Mouse (Mus musculus): ENCODE data around the gene Psmb2.
A peak's percentile ranks its signal among the peaks of the same experiment; 100 is the strongest.

Gene Psmb2

DNA sequence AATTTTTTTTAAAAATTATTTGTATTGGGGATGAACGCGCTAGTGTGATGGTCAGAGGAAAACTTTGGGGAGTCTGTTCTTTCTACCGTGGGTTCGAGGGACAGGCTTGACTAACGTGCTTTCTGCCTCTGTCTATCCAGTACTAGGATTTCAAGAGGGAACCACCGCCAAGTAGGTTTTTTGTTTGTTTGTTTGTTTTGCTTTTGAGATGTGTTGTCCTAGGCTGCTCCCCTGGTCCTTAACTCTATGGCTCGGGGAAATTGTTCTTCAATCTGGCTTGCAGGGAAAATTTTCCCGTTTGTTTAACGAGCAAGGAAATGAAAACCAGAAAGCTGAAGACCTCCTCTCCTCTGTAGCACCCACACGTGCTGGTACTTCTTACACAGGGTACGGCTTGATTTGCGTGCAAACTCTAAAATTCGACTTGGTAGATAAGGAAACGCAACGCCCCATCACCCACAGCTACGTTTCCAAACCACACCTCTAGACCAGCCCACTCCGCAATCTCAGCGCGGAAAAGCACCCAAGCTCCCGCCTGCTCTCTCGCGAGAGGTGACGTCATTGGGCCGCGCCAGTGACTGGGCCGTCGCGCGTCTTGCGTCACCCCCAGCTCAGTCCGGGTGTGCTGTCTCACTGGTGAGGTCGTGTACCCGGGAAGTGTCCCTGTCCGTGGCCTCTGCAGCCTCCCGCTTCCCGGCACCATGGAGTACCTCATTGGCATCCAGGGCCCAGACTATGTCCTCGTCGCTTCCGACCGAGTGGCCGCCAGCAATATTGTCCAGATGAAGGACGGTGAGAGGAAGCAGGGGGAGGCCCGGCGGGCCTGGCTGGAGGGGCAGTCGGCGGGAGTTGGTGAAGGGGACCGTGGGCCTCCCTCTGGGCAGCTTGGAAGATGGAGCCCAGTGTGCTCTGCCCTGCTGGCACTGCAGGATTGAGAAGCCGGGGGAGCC, at the start of gene Psmb2:
Gene Psmb2, plus strand, starts transcription at position 577 of the 950 bp plus-strand sequence.
- peak; percentile 99 for DNase-seq (ENCODE audit: low spot score)

GRCm38 (mm10) chr4:126631922-126632321, 45.5 kb upstream of the Psmb2 start:
- no peak for DNase-seq (ENCODE audit: low spot score)

DNA sequence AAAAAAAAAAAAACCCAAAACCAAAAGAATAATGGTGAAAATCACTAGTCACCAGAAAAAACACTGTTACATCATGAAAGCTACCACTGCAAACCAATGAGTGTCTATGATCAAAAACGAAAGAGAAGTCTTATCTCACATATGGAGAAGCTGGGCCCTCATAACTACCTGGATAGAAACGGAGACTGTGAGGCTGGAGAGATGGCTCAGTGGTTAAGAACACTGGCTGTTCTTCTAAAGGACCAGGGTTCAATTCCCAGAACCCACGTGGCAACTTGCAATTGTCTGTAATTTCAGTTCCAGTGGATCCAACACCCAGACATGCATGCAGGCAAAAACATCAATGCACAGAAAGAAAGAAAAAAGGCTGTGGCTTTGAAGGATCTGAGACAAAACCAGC, 44.8 kb upstream of the Psmb2 start:
- no peak for DNase-seq (ENCODE audit: low spot score)

DNA sequence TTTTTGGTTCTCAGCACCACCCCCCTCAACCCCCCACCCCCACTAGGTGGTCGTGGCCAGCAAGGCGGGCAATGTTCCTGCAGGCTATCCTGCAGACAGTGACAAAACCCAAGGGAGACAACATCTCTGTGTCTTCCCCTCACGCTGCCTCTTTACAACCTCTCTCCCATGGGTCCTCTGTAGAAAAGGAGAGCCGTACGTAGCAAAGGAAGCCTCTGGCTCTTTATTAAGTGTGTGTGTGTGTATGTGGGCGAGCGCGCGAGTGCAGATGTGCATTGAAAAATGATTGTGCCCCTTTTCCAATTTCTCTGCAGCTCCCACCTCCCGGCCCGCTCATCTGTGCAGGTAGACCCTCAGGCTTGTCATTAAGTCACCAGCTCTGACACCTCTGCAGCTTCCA, 41.1 kb upstream of the Psmb2 start:
- no peak for DNase-seq (ENCODE audit: low spot score)

- DNase-seq (ENCODE audit: low spot score): no peak
Observed at GRCm38 (mm10) chr4:126637446-126637845, 40.0 kb upstream of the Psmb2 start.

DNA sequence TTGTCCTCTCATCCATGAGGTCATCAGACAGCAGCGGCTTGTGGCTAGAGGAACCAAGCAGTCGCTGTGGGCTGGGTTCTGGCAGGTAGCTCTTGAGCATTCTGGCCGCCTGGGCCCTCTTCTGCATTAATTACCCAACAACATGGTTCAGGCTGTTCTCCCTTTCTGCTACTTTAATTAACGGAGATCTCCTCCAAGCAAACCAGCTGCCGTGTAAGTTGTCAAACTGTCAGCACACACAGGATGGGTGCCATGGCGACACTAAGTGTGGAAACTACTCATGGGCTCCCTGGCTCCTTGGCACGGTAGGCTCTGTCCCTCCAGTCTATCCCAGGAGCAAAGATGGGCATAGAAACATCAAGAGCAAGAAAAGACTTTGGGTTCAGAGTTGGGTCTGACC, 38.1 kb upstream of the Psmb2 start:
- no peak for DNase-seq (ENCODE audit: low spot score)

DNA sequence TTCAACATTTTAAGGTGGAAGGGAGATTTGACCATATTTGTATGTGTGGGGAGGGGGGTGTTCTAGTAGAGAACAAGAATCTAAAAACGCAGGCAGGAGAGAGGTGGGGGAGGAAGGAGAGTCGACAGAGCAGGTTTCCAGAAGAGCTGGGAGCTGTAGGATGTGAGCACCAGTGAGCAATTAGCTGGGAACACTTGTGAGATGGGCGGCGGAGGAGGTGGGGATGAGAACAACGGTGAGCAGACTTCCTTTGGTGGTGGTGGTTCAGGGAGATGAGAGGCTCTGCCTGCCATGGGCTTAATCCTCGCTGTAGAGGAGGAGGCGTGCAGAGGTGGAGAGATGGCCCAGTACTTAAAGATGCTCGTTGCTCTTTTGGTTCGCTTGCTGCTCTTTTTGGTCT, 35.5 kb upstream of the Psmb2 start:
- no peak for DNase-seq (ENCODE audit: low spot score)

GRCm38 (mm10) chr4:126643815-126644214, 33.6 kb upstream of the Psmb2 start:
- no peak for DNase-seq (ENCODE audit: low spot score)

DNA sequence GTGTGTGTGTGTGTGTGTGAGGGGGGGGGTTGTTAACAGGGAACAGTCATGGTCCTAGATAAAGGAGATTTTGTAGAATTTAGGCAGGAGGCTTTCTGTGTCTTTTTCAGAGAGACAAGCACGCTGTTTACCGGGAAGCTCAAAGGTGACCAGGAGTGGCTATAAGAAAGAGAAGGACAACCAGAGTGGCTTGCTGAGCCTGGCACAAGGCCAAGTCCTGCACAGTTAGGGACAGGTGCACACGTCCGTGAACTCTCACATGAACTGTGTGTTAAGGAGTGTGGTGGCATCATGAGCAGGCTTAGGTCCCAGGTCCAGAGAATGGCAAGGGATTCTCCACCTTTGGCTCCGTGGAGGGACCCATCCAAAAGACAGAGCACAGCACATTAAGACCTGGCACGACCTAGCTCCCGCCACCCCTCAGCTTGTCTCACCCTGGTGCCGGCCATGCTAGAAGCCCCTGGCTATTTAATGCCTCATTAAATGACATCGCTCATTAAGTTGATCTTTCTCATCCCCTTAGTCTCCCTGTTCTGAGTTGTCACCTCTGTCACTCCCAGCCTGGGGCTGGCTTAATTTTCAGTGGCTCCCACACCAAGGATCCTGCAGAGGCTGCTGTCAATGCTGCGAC, 33.0 kb upstream of the Psmb2 start:
- DNase-seq (ENCODE audit: low spot score): no peak

GRCm38 (mm10) chr4:126647996-126648910, 29.2 kb upstream of the Psmb2 start:
- no peak for DNase-seq (ENCODE audit: low spot score)

DNA sequence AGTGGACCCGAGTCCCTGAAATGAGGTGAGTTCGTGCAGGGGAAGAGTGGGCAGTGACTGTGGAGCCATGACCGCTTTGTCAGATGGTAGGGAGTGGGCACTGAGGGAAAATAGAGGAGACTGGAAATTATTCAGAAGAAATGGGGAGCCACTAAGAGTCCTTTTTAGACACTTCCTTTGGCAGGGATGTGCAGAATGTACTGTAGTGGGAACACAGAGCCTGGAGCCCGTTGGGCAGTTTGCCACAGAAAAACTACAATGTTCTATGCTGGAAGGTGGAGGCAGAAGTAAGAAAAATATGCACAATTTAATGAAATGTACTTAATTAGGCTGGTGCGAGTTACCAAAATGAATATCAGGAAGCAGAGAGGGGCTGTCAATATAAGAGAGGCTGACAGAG, 24.3 kb upstream of the Psmb2 start:
- no peak for DNase-seq (ENCODE audit: low spot score)

GRCm38 (mm10) chr4:126655356-126655755, 22.1 kb upstream of the Psmb2 start:
- peak; percentile 15 for DNase-seq (ENCODE audit: low spot score)

GRCm38 (mm10) chr4:126661249-126661648, 16.2 kb upstream of the Psmb2 start:
- no peak for DNase-seq (ENCODE audit: low spot score)

DNA sequence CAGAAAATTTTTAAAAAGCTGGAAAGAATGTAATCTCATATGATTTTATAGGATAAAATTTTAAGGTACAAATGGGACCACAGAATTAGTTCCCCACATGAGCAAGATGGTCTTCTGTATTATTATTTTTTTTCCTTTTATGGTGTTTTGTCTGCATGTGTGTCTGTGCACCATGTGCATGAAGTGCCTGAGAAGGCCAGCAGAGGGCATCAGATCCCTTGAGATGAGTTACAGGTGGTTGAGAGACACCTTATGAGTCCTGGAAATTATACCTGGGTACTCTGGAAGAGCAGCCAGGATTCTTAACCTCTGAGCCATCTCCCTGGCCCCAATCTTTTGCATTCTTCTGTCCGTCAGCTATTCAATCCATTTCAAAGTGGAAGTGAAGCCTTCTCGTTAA, 10.4 kb upstream of the Psmb2 start:
- no peak for DNase-seq (ENCODE audit: low spot score)

DNA sequence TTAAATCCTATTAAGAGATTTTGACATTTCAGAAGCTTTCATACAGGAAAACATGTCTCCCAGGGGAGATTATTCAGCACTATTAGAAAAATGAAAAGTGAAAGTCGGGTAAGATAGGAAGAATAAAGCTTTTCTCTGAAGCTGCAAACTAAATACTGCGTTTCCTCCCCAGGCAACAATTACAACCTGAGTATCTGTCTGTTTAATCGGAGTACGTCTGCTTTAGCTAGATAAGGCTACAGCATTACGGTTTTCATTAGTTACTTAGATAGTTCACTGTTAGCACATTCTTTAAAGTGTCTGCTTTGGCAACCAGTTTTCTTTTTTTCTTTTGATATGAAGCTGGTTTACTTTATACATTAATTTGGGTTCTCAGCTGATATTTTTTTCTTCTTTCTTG, 4.9 kb downstream of the Psmb2 start:
- DNase-seq (ENCODE audit: low spot score): no peak

DNA sequence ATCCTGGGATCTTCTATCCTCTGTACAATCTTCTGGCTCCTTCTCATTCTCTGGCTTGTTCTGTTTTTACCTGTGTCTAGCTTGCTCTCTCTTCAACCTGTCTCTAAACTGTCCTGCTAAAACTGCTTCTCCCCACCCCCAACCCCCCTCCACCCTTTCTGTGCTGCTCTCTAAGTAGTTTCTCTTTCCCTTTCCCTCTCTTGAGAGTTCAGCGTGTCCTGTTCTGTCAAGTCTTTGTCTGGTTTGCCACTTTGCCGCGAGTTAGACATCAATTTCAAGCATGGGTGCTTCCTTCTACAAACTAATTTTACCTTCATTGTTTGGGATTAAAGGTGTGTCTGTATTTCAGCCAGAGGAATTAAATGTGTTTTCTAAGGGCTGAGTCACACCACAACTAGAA, 5.7 kb downstream of the Psmb2 start:
- no peak for DNase-seq (ENCODE audit: low spot score)

GRCm38 (mm10) chr4:126689457-126689856, 12.0 kb downstream of the Psmb2 start:
- DNase-seq (ENCODE audit: low spot score): no peak

- DNase-seq (ENCODE audit: low spot score): no peak
Observed at GRCm38 (mm10) chr4:126693021-126693420, 15.6 kb downstream of the Psmb2 start.

- DNase-seq (ENCODE audit: low spot score): no peak
Observed at GRCm38 (mm10) chr4:126696908-126697307, 19.5 kb downstream of the Psmb2 start.

GRCm38 (mm10) chr4:126706630-126707438, 29.4 kb downstream of the Psmb2 start:
- DNase-seq (ENCODE audit: low spot score): no peak

- DNase-seq (ENCODE audit: low spot score): no peak
Observed at GRCm38 (mm10) chr4:126707439-126707826, 30.0 kb downstream of the Psmb2 start.

GRCm38 (mm10) chr4:126732111-126732510, 54.7 kb downstream of the Psmb2 start:
- DNase-seq (ENCODE audit: low spot score): no peak
